Mouse (Mus musculus) thymus, postnatal 10 days (tissue): Measurements from ENCODE around the gene Exph5.

Experiments used
- DNase-seq, 2 experiments: peaks; one replicate each; pipeline ENCODE4 v3.0.0; 2021; ENCODE audit warnings: low spot score in 2 of 2

The Exph5 gene

GRCm38 (mm10) chr9:53356219-53357155, 55.0 kb downstream of the Exph5 start:
- DNase-seq = no peak

- DNase-seq = no peak
These were observed 69.9 kb downstream of the Exph5 start for GRCm38 (mm10) chr9:53371339-53371738.

- no peak for DNase-seq
These were observed 74.4 kb downstream of the Exph5 start for GRCm38 (mm10) chr9:53375907-53376306.

- peak in 1 of 2 experiments; percentile 47 for DNase-seq
These were observed 75.3 kb downstream of the Exph5 start for GRCm38 (mm10) chr9:53376820-53377219.

GRCm38 (mm10) chr9:53377597-53377996, 76.1 kb downstream of the Exph5 start:
- DNase-seq = no peak

GRCm38 (mm10) chr9:53378171-53378570, 76.7 kb downstream of the Exph5 start:
- no peak for DNase-seq

GRCm38 (mm10) chr9:53380595-53380994, 79.1 kb downstream of the Exph5 start:
- no peak for DNase-seq

- no peak for DNase-seq
These were observed 79.7 kb downstream of the Exph5 start for GRCm38 (mm10) chr9:53381113-53381615.

- no peak for DNase-seq
These were observed 82.7 kb downstream of the Exph5 start, which contains the start of gene Kdelc2 for GRCm38 (mm10) chr9:53383951-53384866. Gene Kdelc2 (plus strand): TSS chr9:53384025.

GRCm38 (mm10) chr9:53384873-53385272, 83.4 kb downstream of the Exph5 start:
- no peak for DNase-seq

GRCm38 (mm10) chr9:53387431-53387830, 86.0 kb downstream of the Exph5 start:
- no peak for DNase-seq

GRCm38 (mm10) chr9:53389109-53389508, 87.6 kb downstream of the Exph5 start:
- no peak for DNase-seq

- no peak for DNase-seq
These were observed 88.7 kb downstream of the Exph5 start for GRCm38 (mm10) chr9:53390136-53390535.

GRCm38 (mm10) chr9:53397685-53398387, 96.4 kb downstream of the Exph5 start:
- DNase-seq = no peak

GRCm38 (mm10) chr9:53398388-53398700, 96.9 kb downstream of the Exph5 start:
- DNase-seq = peak; percentile 31 to 77

- DNase-seq = no peak
These were observed 98.1 kb downstream of the Exph5 start for GRCm38 (mm10) chr9:53399537-53399936.

- no peak for DNase-seq
These were observed 99.2 kb downstream of the Exph5 start for GRCm38 (mm10) chr9:53400696-53401095.

- no peak for DNase-seq
These were observed 99.7 kb downstream of the Exph5 start for GRCm38 (mm10) chr9:53401146-53401545.

GRCm38 (mm10) chr9:53402291-53402711, 100.8 kb downstream of the Exph5 start, which contains the start of gene 4930550C14Rik:
Gene 4930550C14Rik (plus strand): TSS chr9:53402325.
- no peak for DNase-seq

GRCm38 (mm10) chr9:53402991-53403390, 101.5 kb downstream of the Exph5 start:
- no peak for DNase-seq

- DNase-seq = no peak
These were observed 102.7 kb downstream of the Exph5 start for GRCm38 (mm10) chr9:53404050-53404752.
